Mouse (Mus musculus): ENCODE results near the gene Wdr43.
A peak's percentile ranks its signal among the peaks of the same experiment; 100 is the strongest.
"Not testable (repeated sequence)": the region's sequence is repeated elsewhere in the genome, so short reads cannot be mapped to it uniquely, and the experiment has no call there.

The Wdr43 gene

GRCm38 (mm10) chr17:71615638-71616318, at the start of gene Wdr43:
TSS of gene Wdr43 (plus strand) at chr17:71615895.
- DNase-seq (ENCODE audit: low spot score) = peak; percentile 98

GRCm38 (mm10) chr17:71579176-71579705, 36.5 kb upstream of the Wdr43 start:
- no peak for DNase-seq (ENCODE audit: low spot score)

GRCm38 (mm10) chr17:71597881-71598658, 17.6 kb upstream of the Wdr43 start:
- DNase-seq (ENCODE audit: low spot score) = peak; percentile 52

DNA sequence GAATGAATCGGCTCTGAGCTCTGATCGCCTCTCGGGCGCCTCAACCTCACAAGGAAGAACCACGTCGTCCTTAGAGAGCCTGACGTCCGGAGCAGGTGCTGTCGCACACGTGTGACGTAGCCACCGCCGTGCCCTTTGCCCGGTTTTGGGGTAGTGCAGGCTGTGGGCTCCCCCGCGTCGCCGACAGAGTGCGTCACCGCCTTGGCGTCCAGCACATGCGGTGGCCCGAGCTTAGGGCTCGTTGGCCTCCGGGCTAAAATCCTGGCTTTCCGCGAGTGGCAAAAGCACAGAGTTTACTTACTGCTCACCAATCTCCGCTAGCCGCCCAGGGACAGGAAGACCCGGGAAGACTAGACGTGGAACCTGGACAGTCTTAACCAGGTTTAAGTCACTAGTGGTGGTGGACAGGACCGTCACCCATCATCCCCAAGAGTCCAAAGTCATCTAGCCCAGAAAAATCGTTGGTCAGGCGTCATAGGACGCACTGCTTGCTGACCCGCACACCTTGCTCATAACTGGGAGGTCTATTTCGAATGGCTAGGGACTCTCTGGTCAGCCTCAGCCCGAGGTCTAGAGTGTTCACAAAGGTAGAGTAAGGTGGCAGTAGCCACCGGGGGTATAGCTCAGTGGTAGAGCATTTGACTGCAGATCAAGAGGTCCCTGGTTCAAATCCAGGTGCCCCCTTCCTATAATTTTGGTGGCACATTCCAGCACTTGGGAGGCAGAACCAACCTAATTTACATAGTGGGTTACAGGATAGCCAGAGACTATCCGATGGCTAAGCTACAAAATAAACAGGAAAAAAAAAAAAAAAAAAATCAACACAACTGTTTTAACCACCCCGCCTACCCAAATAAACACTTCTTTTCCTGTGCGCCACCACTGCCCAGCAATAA, 16.8 kb upstream of the Wdr43 start:
- DNase-seq (ENCODE audit: low spot score) = peak; percentile 95

GRCm38 (mm10) chr17:71616319-71617032, 781 bp downstream of the Wdr43 start:
- DNase-seq (ENCODE audit: low spot score) = peak; percentile 42

GRCm38 (mm10) chr17:71617033-71617362, 1.3 kb downstream of the Wdr43 start:
- peak; percentile 31 for DNase-seq (ENCODE audit: low spot score)

- DNase-seq (ENCODE audit: low spot score) = no peak
These were observed 2.3 kb downstream of the Wdr43 start for GRCm38 (mm10) chr17:71617974-71618373.

DNA sequence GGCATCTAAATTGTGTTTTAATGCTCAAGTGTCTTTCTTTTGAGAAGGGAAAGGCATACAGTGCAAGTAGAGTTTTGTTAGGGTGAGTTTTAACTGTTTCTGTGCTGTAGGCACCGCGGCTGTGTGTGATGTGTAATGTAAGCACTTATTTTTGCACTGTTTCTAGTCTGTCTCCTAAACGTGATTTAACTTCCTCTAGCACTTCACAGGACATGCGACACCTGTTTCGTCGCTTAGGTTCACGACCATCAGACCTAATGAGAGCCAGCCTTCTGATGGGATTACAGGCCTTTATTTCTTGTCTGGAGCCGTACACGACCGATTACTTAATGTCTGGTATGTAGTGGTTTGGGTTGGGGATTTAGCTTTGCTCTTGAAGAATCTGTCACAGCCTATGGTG, 16.1 kb downstream of the Wdr43 start:
- DNase-seq (ENCODE audit: low spot score) = no peak

DNA sequence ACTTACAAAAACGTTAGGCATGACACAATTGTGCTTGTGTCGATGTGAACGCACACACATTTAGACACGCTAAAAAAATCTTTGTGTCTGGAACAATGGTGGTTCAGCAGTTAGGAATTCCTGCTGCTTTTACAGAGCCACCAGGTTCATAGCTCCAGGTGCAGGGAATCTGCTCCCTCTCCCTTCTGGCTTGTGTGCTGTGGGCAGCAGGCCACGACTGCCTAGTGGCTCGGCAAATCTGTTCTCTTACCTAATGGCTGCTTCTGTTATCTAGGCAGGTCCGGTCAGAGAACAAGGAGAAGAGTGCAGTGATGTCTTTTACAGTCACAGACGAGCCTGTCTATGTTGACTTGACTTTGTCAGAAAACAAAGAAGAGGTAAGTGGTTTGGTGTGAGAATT, 17.7 kb downstream of the Wdr43 start:
- DNase-seq (ENCODE audit: low spot score) = no peak

DNA sequence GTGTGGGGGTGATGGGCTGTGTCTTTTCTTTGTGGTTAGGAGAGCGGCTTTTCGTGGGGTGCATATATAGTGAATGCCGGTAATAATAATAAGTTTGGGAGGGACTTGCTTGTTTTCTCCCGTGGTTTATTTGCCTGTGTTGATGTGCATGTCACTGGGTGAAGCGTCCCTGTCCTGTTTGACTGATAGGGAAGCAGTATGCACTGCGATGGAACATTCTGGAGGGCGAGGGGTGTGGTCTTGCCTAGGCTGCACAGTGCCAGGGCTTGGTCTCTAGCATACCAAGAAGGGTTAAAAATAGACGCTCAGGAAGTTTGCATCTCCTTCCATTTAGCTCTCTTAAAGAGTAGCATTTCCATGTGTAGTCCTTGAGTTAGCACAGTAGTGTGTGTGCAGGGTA, 21.1 kb downstream of the Wdr43 start:
- DNase-seq (ENCODE audit: low spot score) = no peak

GRCm38 (mm10) chr17:71637750-71638265, 22.1 kb downstream of the Wdr43 start:
- DNase-seq (ENCODE audit: low spot score) = no peak

DNA sequence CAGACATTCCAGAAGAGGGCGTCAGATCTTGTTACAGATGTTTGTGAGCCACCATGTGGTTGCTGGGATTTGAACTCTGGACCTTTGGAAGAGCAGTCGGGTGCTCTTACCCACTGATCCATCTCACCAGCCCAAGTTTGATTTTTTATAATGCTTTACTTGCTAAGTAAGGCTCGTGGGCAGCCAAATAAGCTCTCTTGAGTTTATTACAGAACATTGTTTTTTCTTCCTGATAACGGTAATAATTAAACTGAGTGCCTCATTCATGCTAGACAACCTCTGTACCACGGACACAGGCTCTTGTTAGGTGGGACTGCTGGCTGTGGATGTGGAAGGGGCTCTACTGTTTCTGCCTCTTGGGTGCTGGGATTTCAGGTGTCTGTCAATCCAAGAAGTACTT, 23.4 kb downstream of the Wdr43 start:
- not testable (repeated sequence) for DNase-seq (ENCODE audit: low spot score)

DNA sequence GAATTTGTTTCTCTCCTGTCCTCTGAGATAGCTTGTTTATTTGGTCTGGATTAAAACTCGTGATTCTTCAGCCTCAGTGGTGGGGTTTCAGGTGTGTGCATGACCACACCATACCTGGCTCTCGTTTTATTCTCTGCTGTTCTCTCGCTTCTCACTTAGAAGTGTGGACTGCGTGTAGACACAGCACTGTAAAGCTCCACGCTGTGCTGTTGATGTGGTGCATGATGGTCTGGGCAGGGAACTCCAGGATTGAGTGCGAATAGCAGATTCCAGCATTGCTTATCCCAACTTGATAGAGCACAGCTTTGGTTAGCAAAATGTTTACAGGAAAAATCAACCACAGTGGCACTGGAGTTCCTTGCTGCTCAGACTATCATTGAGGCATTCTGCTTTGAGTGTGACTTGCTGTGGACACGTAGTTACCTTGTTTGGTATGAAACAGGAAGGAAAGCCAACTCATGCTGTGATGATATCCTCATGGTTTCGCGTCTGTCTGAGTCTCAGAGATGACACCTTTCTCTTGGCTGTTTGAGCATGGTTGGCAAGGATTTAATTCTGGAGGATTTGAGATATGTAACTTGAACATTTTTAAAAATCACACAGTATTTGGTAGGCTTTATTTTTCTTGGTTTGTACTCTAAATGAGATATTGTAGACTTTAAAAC, 24.9 kb downstream of the Wdr43 start:
- no peak for DNase-seq (ENCODE audit: low spot score)

DNA sequence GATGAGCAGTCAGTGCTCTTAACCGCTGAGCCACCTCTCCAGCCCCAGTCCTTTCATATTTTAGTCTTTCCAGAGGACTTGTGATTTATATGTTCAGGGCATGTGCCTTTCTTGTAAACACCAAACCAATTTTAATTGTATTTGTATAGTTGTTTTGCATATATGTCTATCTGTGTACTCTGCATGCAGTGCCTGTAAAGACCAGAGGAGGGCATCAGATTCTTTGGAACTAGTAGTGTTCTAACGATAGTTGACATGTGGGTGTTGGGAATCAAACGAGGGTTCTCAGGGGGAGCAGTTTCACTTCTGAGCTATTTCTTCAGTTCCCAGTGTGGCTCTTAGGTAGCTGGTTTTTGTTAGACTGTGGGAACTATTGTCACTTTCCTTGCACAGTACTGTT, 26.5 kb downstream of the Wdr43 start:
- DNase-seq (ENCODE audit: low spot score) = no peak

DNA sequence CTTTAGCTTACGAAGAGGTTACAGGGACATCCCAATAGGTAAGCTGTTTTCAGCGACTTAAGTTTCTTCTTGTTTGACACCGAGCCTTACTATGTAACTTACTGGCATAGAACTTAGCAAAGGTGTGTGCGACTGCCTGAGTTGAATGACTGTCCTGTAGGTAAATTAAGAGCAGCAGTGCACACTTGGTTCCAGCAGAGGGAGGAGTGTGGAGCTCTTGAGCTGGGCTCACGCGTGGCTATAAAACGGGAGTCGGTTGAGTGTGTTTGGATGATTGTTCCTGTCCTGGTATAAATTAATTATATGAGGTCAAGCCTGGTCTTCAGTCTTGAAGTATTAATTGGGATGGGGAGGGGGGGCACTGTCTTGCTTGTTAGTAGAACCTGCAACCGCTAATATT, 34.3 kb downstream of the Wdr43 start:
- no peak for DNase-seq (ENCODE audit: low spot score)

DNA sequence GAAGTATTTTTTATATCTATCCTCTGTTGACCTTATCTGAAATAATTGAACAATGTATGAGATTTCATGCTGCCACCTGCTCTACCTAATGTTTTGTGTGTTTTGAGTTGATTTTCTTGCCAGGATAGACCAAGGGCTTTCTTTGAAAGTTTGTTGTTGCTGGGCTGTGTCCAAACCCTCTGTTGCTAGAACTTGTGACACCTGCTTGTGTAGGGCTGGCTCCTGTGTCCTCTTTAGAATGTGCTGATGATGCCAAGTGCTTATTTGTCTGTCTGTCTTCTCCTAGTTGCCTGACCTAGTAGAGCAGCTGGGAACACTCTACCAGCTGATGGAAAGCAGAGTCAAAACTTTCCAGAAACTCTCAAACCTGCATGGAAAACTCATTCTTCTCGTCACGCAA, 36.8 kb downstream of the Wdr43 start:
- no peak for DNase-seq (ENCODE audit: low spot score)

DNA sequence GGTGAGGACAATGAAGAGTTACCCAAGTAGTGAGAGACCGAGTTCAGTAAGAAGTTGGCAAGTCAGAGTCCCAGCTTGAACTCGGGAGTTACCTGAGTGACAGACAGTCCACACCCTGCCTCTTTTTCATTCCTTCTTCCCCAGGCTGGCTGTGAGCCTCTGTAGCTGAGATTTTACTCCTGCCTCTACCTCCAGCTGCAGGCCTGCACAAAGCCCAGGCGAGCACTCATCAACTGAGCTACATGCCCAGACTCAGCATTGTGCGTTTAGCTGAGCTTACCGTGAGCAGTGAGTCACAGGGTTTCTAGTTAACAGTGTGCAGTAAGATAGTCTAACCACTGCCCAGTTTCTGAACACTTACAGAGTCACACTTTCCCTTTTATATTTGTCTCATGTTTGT, 37.2 kb downstream of the Wdr43 start:
- no peak for DNase-seq (ENCODE audit: low spot score)

- DNase-seq (ENCODE audit: low spot score) = no peak
These were observed 41.8 kb downstream of the Wdr43 start for GRCm38 (mm10) chr17:71657521-71657920.

- DNase-seq (ENCODE audit: low spot score) = no peak
These were observed 43.0 kb downstream of the Wdr43 start for GRCm38 (mm10) chr17:71658666-71659065.

DNA sequence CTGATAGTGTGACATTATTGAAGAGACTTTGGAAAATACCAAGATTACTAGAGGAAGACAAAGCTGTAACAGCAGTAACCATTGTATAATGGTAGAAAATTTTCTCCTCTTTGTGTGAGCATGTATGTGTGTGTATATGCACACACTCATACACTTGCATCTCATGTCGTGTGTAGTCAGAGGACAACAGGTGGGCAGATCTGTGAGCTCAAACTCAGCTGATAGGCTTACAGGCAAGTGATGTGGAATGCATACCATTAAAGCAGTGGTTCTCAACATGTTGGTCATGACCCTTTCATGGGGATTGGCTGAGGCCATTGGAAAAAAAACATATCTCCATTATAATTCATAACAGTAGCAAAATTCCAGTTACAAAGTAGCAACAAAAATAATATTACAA, 44.7 kb downstream of the Wdr43 start:
- DNase-seq (ENCODE audit: low spot score) = no peak

GRCm38 (mm10) chr17:71662751-71663250, 47.1 kb downstream of the Wdr43 start:
- DNase-seq (ENCODE audit: low spot score) = peak; percentile 88
